Mouse (Mus musculus) liver, embryonic 16.5 days (tissue): ENCODE results near the gene Map6d1. TPM values are rescaled to one million over a fixed set of nuclear protein-coding genes. Genes with fewer than 3 reads are reported as not detected.

Experiments used
- ATAC-seq: fragments of 200-750 bp; cut with Nextera tagmentation; 2 replicates; pipeline ENCODE4 v1.8.0; 2017; ENCODE audit warnings: low read depth, mild to moderate bottlenecking, moderate number of reproducible peaks, moderate library complexity
- H3K27ac ChIP-seq: fragments of 300-500 bp; sonication (generic); 2 replicates; pipeline ENCODE4 v1.5.1; 2014; ENCODE audit warnings: mild to moderate bottlenecking, low read length
- H3K27me3 ChIP-seq: fragments of 300-500 bp; sonication (generic); 2 replicates; pipeline ENCODE4 v1.6.1; 2014; ENCODE audit warnings: low read depth, low read length, mixed read lengths; ENCODE audit not compliant: control insufficient read depth, insufficient read depth
- H3K36me3 ChIP-seq: fragments of 300-500 bp; sonication (generic); 2 replicates; pipeline ENCODE4 v1.6.1; 2014; ENCODE audit warnings: mild to moderate bottlenecking; ENCODE audit not compliant: control insufficient read depth, insufficient read depth
- H3K4me1 ChIP-seq: fragments of 300-500 bp; sonication (generic); 2 replicates; pipeline ENCODE4 v1.6.1; 2014; ENCODE audit warnings: low read depth, low read length, mixed read lengths; ENCODE audit not compliant: control insufficient read depth
- H3K4me2 ChIP-seq: fragments of 300-500 bp; sonication (generic); 2 replicates; pipeline ENCODE4 v1.6.1; 2014; ENCODE audit warnings: low read depth, low read length, mixed read lengths
- H3K4me3 ChIP-seq: fragments of 300-500 bp; sonication (generic); 2 replicates; pipeline ENCODE4 v1.5.1; 2014; ENCODE audit warnings: low read depth, mild to moderate bottlenecking, low read length
- H3K9ac ChIP-seq: fragments of 300-500 bp; sonication (generic); 2 replicates; pipeline ENCODE4 v1.6.1; 2014; ENCODE audit warnings: low read depth, low read length
- H3K9me3 ChIP-seq: fragments of 300-500 bp; sonication (generic); replicated peaks from 2 replicates; pipeline ENCODE4 v1.6.1; 2016; ENCODE audit warnings: low read length; ENCODE audit not compliant: control insufficient read depth
- WGBS: fragments of 180-500 bp; shearing (Covaris S2); extraction: QIAGEN DNeasy Blood & Tissue Kit; methylation state at CpG from one replicate; pipeline ENCODE4 v1.1.7; 2014; ENCODE audit not compliant: insufficient replicate concordance; 5-methylcytosine and 5-hydroxymethylcytosine counted together
- polyA plus RNA-seq: library from polyadenylated mRNA; unstranded; fragments of >200 nt; fragmentation: Nextera tagmentation; extraction: Ambion mirVana; gene quantifications from 2 replicates; pipeline ENCODE4 v1.2.1, GENCODE M21; 2015

The Map6d1 gene
- polyA plus RNA-seq, 1 experiment from 2014 or later = 0.05 TPM

DNA sequence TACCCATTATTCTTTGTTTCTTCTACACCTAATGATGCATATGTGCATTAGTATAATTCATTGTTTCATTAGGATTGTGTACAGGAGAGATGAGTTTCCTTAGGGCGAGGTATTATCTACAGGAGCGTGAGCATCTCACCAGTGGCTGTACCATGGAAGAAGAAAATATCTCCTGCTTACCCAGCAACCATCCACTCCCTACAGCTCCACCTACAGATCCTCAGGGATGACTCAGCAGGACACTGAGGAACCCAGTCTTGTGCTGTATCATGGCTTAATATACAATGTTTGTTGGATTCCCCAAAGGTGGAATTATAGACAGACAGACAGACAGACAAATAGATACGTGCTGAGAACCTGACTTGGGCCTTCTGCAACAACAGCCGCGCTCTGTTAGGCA is 44.2 kb downstream of the Map6d1 start:
- ATAC-seq = peak; percentile 39; the same call in 1 of the 2 replicates
- WGBS = 76% methylated on average over 5 of the region's 5 CpGs

DNA sequence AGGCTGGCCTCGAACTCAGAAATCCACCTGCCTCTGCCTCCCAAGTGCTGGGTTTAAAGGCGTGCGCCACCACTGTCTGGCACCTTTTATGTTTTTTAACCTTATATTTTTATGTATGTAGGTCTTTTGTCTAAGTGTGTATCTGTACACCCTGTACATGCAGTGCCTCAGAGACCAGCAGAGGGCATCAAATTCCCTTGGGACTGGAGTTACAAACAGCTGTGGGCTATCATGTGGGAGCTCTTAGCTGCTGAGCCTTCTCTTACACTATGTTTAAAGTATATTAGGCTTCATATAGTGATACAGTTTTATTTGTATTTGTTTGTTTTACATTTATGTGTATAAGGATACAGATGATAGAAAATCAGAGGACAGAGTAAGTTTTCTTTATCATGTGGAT is 45.6 kb downstream of the Map6d1 start:
- Histone ChIP-seq H3K27ac (no peak overlapping the region), H3K9ac (no peak overlapping the region), H3K4me3 (no peak overlapping the region), H3K4me2 (no peak overlapping the region), H3K4me1 (no peaks in the 10 kb centered on the region), H3K27me3 (no peaks in the 10 kb centered on the region), H3K9me3 (no peaks in the 10 kb centered on the region), H3K36me3 (peaks cover 8% of the 10 kb centered on the region)
- 75% methylated on average over 3 of the region's 3 CpGs for WGBS
- ATAC-seq = no peak

More for the DNA sequence above, 44.2 kb downstream of the Map6d1 start:
- H3K9me3 ChIP-seq = no peaks in the 10 kb centered on the region; the same call in 1 of the 2 replicates
- H3K9ac ChIP-seq = no peak overlapping the region
- no peaks in the 10 kb centered on the region for H3K4me1 ChIP-seq
- H3K4me2 ChIP-seq = no peak overlapping the region
- peaks cover 11% of the 10 kb centered on the region for H3K36me3 ChIP-seq
- no peak overlapping the region for H3K27ac ChIP-seq
- H3K27me3 ChIP-seq = no peaks in the 10 kb centered on the region
- no peak overlapping the region for H3K4me3 ChIP-seq

DNA sequence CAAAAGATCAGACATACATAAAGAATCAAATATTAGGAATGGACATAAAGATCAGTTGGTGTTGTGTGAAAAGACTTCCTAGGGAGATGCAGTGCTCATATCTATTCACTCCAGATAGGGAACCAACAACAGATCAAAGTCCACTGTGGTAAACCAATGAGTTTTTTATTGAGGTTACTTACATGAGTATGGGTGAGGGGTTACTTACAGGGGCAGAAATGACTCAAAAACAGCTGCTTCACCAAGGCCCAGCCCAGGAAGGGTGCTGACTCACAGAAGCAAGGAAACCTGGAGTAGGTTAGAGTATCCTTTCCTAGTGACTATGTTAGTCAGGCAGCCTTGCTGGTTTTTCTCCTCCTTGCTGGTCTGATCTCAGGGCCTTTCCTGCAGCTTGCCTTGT is 49.1 kb downstream of the Map6d1 start:
- Histone ChIP-seq H3K4me2 (no peak overlapping the region), H3K4me1 (no peaks in the 10 kb centered on the region), H3K4me3 (no peak overlapping the region), H3K36me3 (peaks cover 12% of the 10 kb centered on the region), H3K27ac (no peak overlapping the region), H3K9me3 (no peaks in the 10 kb centered on the region), H3K27me3 (no peaks in the 10 kb centered on the region), H3K9ac (no peak overlapping the region)
- ATAC-seq = no peak

DNA sequence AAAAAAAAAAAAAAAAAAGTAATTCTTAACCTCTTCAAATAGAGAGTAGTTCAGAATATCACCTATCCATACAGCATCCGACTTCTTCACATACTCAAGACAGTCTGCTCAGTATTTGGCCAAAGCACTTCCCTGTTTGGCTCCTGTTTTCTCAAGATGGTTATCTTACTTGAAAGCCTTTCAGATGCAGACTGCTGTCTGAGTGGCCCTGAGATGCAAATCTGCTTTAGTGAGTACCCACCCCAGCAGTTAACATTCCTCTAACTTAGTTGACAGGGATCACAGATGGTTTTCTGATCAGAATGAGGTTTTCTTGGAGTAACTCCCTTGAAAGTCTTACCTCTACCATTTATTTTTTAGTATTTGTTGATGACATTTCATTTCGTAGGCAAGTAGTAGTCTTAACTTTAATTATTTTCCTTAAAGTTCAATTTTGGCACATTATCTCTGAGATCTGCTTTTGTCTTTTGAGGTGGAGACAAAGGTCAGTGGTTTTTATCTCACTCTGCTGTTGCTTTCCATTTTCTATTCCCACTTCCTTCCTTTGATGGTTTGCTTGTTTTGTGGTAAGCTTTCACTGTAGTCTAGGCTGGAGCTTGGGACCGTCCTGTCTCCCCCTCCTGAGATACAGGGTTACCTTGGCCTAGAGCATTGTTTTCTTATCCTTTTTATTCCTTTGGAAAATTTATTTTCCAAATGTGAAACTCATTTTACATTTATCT is 49.8 kb downstream of the Map6d1 start:
- Histone ChIP-seq H3K4me1 (no peaks in the 10 kb centered on the region), H3K27ac (no peak overlapping the region), H3K27me3 (no peaks in the 10 kb centered on the region), H3K9me3 (no peaks in the 10 kb centered on the region), H3K4me2 (no peak overlapping the region), H3K36me3 (peaks cover 12% of the 10 kb centered on the region), H3K4me3 (no peak overlapping the region), H3K9ac (no peak overlapping the region)
- 42% methylated on average over 3 of the region's 3 CpGs for WGBS
- no peak for ATAC-seq

DNA sequence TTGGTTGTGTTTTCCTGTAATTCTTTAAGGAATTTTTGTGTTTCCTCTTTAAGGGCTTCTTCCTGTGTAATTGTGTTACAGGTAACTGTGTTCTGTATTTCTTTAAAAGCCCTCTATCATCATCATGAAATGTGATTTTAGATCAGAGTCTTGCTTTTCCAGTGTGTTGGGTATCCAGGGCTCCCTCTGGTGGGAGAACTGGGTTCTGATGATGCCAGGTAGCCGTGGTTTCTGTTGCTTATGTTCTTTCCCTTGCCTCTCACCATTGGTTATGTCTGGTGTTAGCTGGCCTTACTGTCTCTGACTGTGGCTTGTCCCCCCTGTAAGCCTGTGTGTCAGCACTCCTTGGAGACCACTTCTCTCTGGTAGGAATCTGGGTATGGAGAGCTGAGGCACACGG is 55.8 kb downstream of the Map6d1 start:
- H3K9me3 ChIP-seq = no peaks in the 10 kb centered on the region
- ATAC-seq = no peak
- H3K9ac ChIP-seq = no peak overlapping the region
- WGBS = 53% methylated on average over 2 of the region's 2 CpGs
- H3K4me1 ChIP-seq = no peaks in the 10 kb centered on the region
- H3K4me3 ChIP-seq = no peak overlapping the region
- no peak overlapping the region for H3K4me2 ChIP-seq
- no peak overlapping the region for H3K27ac ChIP-seq
- no peaks in the 10 kb centered on the region for H3K27me3 ChIP-seq
- H3K36me3 ChIP-seq = peaks cover 2% of the 10 kb centered on the region

Other genes with a start within 250 kb of the Map6d1 start
- 5.9 and 7.1 TPM in 2 replicates for gene Klhl24, start 143.8 kb downstream of the Map6d1 start, polyA plus RNA-seq
- 3.8 and 4.4 TPM in 2 replicates for gene Yeats2, start 100.3 kb downstream of the Map6d1 start, polyA plus RNA-seq
- 32.8 and 34.7 TPM in 2 replicates for gene Parl, start 61.0 kb upstream of the Map6d1 start, polyA plus RNA-seq
- not detected in 2 replicates for gene Cyp2ab1, start 84.0 kb upstream of the Map6d1 start, polyA plus RNA-seq
- 19.3 and 20.5 TPM in 2 replicates for gene Abcc5, start 185.0 kb upstream of the Map6d1 start, polyA plus RNA-seq